Mouse (Mus musculus): ENCODE measurements at regions not wholly inside any gene's neighbourhood (a gene's known extent, or its start where the extent isn't known, plus 50 kb on each side); places are given as distances from the start of the nearest gene placed in this dataset.

DNA sequence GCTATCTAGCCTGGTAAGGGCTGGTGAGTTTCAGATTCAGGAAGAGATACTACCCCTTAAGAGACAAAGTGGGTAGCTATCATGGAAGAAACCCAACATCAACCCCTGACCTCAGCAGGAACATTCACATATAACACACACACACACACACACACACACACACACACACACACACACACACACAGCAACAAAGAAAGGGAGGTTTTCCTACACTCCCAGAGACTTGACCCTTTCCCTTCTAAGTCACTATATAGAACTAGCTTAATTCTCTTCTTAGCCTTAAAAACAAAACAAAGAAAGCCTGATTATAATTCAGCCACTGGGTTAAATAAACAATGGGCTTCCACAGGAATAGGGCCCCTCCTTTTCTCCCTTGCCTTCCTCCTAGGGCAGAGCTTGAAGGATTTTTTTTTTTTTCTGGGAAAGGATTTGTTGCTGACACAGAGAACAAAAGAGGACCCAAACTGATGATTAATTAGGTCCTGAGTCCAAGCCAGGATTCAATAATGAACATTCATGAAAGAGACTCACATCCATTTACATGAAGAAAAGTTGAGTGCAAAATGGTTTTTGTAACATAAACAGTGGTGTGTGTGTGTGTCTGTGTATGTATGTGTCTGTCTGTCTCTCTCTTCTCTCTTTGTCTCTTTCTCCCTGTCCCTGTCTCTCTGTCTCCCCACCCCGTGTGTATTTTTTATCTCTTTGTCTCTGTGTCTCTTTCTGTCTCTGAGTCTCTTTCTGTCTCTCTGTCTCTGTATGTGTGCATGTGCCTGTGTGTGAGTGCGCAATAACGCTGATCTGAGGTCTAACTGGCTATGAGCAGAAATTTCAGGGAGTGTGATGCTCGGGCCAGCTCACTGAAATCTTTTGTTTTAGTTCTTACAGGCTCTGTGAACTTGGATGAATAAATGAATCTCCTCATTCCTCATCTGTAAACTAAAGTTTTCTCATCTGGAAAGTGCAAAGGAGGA lies 108.3 kb upstream of the Spdl1 start:
- H3K9me3 ChIP-seq (ENCODE audit: control insufficient read depth, low read length) = no peaks in the 10 kb centered on the region
- H3K36me3 ChIP-seq (replicated peaks; ENCODE audit: control insufficient read depth, insufficient read depth, low read depth) = no peaks in the 10 kb centered on the region
- 51% methylated on average over 4 of the region's 4 CpGs for WGBS (ENCODE audit: insufficient replicate concordance)
- no peaks in the 10 kb centered on the region for H3K4me1 ChIP-seq (replicated peaks; ENCODE audit: control insufficient read depth in 2 of 2, insufficient read depth in 2 of 2, low read length in 1 of 2)
- H3K9ac ChIP-seq (replicated peaks) = no peak overlapping the region
- no peak for DNase-seq (ENCODE audit: low read depth in 3 of 3, low spot score in 3 of 3)
- H3K27ac ChIP-seq = no peak overlapping the region
- H3K4me2 ChIP-seq (ENCODE audit: low read depth) = no peak overlapping the region
- H3K4me3 ChIP-seq (ENCODE audit: insufficient read depth in 1 of 2, low read depth in 2 of 2, low read length in 2 of 2) = no peak overlapping the region
- no peak for ATAC-seq (ENCODE audit: insufficient read depth)
- no peak for TF ChIP-seq EP300 (IDR thresholded peaks at IDR 0.05; ENCODE audit: low read depth)
- no peak for TF ChIP-seq CTCF (IDR thresholded peaks at IDR 0.05; ENCODE audit: low read depth)
- H3K27me3 ChIP-seq (ENCODE audit: control insufficient read depth, insufficient read depth, low read length) = no peaks in the 10 kb centered on the region

DNA sequence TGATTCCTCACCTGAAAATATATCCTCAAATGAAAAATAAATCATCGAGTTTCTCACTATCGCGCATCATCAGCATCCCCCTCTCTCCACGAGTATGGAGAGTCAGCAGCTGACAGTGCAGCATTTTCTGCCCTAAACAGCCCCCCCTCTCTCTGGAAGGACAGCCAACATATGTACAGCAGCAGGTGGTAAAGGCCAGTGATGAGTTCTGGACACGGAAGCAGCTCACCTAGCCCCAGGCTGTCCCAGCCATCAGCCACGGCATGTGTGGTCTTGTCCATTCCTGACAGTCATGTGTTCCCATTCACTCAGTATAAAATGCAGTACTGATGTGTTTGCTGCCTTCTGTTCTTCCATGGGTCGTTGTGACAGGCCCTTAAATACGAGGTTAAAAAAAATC lies 106.7 kb upstream of the Spdl1 start:
- DNase-seq (ENCODE audit: low read depth in 3 of 3, low spot score in 3 of 3) (no peak), ATAC-seq (ENCODE audit: insufficient read depth) (no peak)
- no peak overlapping the region for H3K27ac ChIP-seq
- H3K27me3 ChIP-seq (ENCODE audit: control insufficient read depth, insufficient read depth, low read length) = no peaks in the 10 kb centered on the region
- WGBS (ENCODE audit: insufficient replicate concordance) = 69% methylated on average over 8 of the region's 8 CpGs
- H3K4me2 ChIP-seq (ENCODE audit: low read depth) = no peak overlapping the region
- H3K9me3 ChIP-seq (ENCODE audit: control insufficient read depth, low read length) = no peaks in the 10 kb centered on the region
- no peaks in the 10 kb centered on the region for H3K4me1 ChIP-seq (replicated peaks; ENCODE audit: control insufficient read depth in 2 of 2, insufficient read depth in 2 of 2, low read length in 1 of 2)
- TF ChIP-seq EP300 (IDR thresholded peaks at IDR 0.05; ENCODE audit: low read depth) (no peak), CTCF (IDR thresholded peaks at IDR 0.05; ENCODE audit: low read depth) (no peak)
- no peak overlapping the region for H3K4me3 ChIP-seq (ENCODE audit: insufficient read depth in 1 of 2, low read depth in 2 of 2, low read length in 2 of 2)
- H3K9ac ChIP-seq (replicated peaks) = no peak overlapping the region
- H3K36me3 ChIP-seq (replicated peaks; ENCODE audit: control insufficient read depth, insufficient read depth, low read depth) = no peaks in the 10 kb centered on the region

- Histone ChIP-seq H3K27me3 (ENCODE audit: control insufficient read depth, insufficient read depth, low read length) (no peaks in the 10 kb centered on the region), H3K4me1 (replicated peaks; ENCODE audit: control insufficient read depth in 2 of 2, insufficient read depth in 2 of 2, low read length in 1 of 2) (no peaks in the 10 kb centered on the region), H3K36me3 (replicated peaks; ENCODE audit: control insufficient read depth, insufficient read depth, low read depth) (no peaks in the 10 kb centered on the region), H3K4me3 (ENCODE audit: insufficient read depth in 1 of 2, low read depth in 2 of 2, low read length in 2 of 2) (no peak overlapping the region), H3K9me3 (ENCODE audit: control insufficient read depth, low read length) (no peaks in the 10 kb centered on the region), H3K9ac (replicated peaks) (no peak overlapping the region), H3K27ac (no peak overlapping the region), H3K4me2 (ENCODE audit: low read depth) (no peak overlapping the region)
- no peak for ATAC-seq (ENCODE audit: insufficient read depth)
- WGBS (ENCODE audit: insufficient replicate concordance) = 77% methylated on average over 4 of the region's 4 CpGs
- no peak for DNase-seq (ENCODE audit: low read depth in 3 of 3, low spot score in 3 of 3)
- no peak for TF ChIP-seq CTCF (IDR thresholded peaks at IDR 0.05; ENCODE audit: low read depth)
- TF ChIP-seq EP300 (IDR thresholded peaks at IDR 0.05; ENCODE audit: low read depth) = no peak
Measured at GRCm38 (mm10) chr11:34939002-34939401, 105.6 kb upstream of the Spdl1 start.

DNA sequence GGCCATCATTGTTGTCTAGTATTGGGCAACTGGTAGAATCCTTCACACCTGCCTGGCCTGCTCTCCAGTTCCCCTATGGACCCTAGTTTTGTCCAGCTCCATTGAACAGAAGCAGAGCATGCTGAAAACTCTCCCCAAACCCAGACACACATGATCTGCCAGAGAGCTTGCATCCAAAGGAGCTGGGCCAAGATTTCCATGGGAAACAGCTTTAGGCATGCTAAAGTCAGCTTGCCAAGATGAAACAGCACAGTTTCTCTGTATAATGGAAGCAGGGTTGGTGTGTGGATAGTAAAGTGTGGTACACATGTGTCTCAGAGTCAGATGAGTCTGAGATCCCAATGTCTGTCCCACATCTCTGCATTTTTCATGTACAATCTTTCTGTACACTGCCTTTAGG lies 98.8 kb upstream of the Spdl1 start:
- ATAC-seq (ENCODE audit: insufficient read depth) = no peak
- Histone ChIP-seq H3K27me3 (ENCODE audit: control insufficient read depth, insufficient read depth, low read length) (no peaks in the 10 kb centered on the region), H3K9ac (replicated peaks) (no peak overlapping the region), H3K4me3 (ENCODE audit: insufficient read depth in 1 of 2, low read depth in 2 of 2, low read length in 2 of 2) (no peak overlapping the region), H3K36me3 (replicated peaks; ENCODE audit: control insufficient read depth, insufficient read depth, low read depth) (no peaks in the 10 kb centered on the region), H3K9me3 (ENCODE audit: control insufficient read depth, low read length) (no peaks in the 10 kb centered on the region), H3K27ac (no peak overlapping the region), H3K4me2 (ENCODE audit: low read depth) (no peak overlapping the region), H3K4me1 (replicated peaks; ENCODE audit: control insufficient read depth in 2 of 2, insufficient read depth in 2 of 2, low read length in 1 of 2) (no peaks in the 10 kb centered on the region)
- TF ChIP-seq CTCF (IDR thresholded peaks at IDR 0.05; ENCODE audit: low read depth) (no peak), EP300 (IDR thresholded peaks at IDR 0.05; ENCODE audit: low read depth) (no peak)
- no peak for DNase-seq (ENCODE audit: low read depth in 3 of 3, low spot score in 3 of 3)

DNA sequence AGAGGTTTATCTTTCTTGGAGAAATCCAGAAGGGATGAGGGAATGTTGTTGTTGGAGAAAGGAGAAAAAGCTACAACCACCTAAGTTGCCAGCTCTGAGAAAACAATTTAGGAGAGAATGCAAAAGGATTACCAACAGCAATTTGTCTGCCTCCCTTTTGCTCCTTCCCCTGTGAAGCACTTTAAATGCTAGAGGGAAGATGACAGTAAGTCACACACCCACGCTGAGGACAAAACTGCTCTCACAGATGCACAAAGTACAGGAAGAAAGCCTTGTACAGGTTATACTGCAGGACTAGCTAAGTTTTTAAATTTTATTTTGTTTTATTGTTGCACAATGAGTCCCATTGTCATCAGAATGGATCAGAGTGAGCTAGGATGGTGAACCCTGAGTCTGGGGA lies 83.7 kb upstream of the Spdl1 start:
- ATAC-seq (ENCODE audit: insufficient read depth) (no peak), DNase-seq (ENCODE audit: low read depth in 3 of 3, low spot score in 3 of 3) (no peak)
- WGBS (ENCODE audit: insufficient replicate concordance) = 37% methylated on average over 1 of the region's 1 CpGs
- H3K36me3 ChIP-seq (replicated peaks; ENCODE audit: control insufficient read depth, insufficient read depth, low read depth) = no peaks in the 10 kb centered on the region
- no peak overlapping the region for H3K4me2 ChIP-seq (ENCODE audit: low read depth)
- no peak overlapping the region for H3K27ac ChIP-seq
- H3K4me3 ChIP-seq (ENCODE audit: insufficient read depth in 1 of 2, low read depth in 2 of 2, low read length in 2 of 2) = no peak overlapping the region
- H3K9ac ChIP-seq (replicated peaks) = no peak overlapping the region
- TF ChIP-seq EP300 (IDR thresholded peaks at IDR 0.05; ENCODE audit: low read depth) (no peak), CTCF (IDR thresholded peaks at IDR 0.05; ENCODE audit: low read depth) (no peak)
- no peaks in the 10 kb centered on the region for H3K9me3 ChIP-seq (ENCODE audit: control insufficient read depth, low read length)
- H3K27me3 ChIP-seq (ENCODE audit: control insufficient read depth, insufficient read depth, low read length) = no peaks in the 10 kb centered on the region
- 0 out of 4 replicates have a peak, but pooled peaks cover 0 to 3% of the 10 kb centered on the region in 2 experiments for H3K4me1 ChIP-seq (replicated peaks; ENCODE audit: control insufficient read depth in 2 of 2, insufficient read depth in 2 of 2, low read length in 1 of 2)

All from liver, embryonic 14.5 days (tissue).